Mouse (Mus musculus) kidney, embryonic 15.5 days (tissue): ENCODE data around the gene Rhbdl3. TPM values are rescaled to one million over a fixed set of nuclear protein-coding genes. Genes with fewer than 3 reads are reported as not detected.
"Not testable (repeated sequence)": the region's sequence is repeated elsewhere in the genome, so short reads cannot be mapped to it uniquely, and the experiment has no call there.

ENCODE experiments used
- ATAC-seq: fragments of 200-750 bp; cut with Nextera tagmentation; replicated peaks from 2 replicates; pipeline ENCODE4 v1.8.0; 2017; ENCODE audit warnings: moderate TSS enrichment; ENCODE audit not compliant: low FRiP score
- H3K27ac ChIP-seq: fragments of 300-500 bp; sonication (generic); 2 replicates; pipeline ENCODE4 v1.5.1; 2015; ENCODE audit warnings: mild to moderate bottlenecking, inconsistent platforms
- H3K27me3 ChIP-seq: fragments of 300-500 bp; sonication (generic); 2 replicates; pipeline ENCODE4 v1.6.1; 2015; ENCODE audit warnings: inconsistent platforms
- H3K36me3 ChIP-seq: fragments of 300-500 bp; sonication (generic); 2 replicates; pipeline ENCODE4 v1.6.1; 2015; ENCODE audit warnings: inconsistent platforms
- H3K4me1 ChIP-seq: fragments of 300-500 bp; sonication (generic); 2 replicates; pipeline ENCODE4 v1.6.1; 2015; ENCODE audit warnings: inconsistent platforms
- H3K4me2 ChIP-seq: fragments of 300-500 bp; sonication (generic); 2 replicates; pipeline ENCODE4 v1.6.1; 2015; ENCODE audit warnings: moderate library complexity, mild to moderate bottlenecking, inconsistent platforms
- H3K4me3 ChIP-seq: fragments of 300-500 bp; sonication (generic); replicated peaks from 2 replicates; pipeline ENCODE4 v1.5.1; 2015; ENCODE audit warnings: mild to moderate bottlenecking, inconsistent platforms
- H3K9ac ChIP-seq: fragments of 300-500 bp; sonication (generic); 2 replicates; pipeline ENCODE4 v1.6.1; 2015; ENCODE audit warnings: mild to moderate bottlenecking, inconsistent platforms
- H3K9me3 ChIP-seq: fragments of 300-500 bp; sonication (generic); replicated peaks from 2 replicates; pipeline ENCODE4 v1.6.1; 2016; ENCODE audit warnings: inconsistent platforms
- WGBS: fragments of 180-500 bp; shearing (Covaris S2); methylation state at CpG from one replicate; pipeline ENCODE4 v1.1.7; 2015; ENCODE audit warnings: mixed read lengths; 5-methylcytosine and 5-hydroxymethylcytosine counted together
- polyA plus RNA-seq: library from polyadenylated mRNA; unstranded; fragments of >200 nt; fragmentation: Nextera tagmentation; extraction: Ambion mirVana; gene quantifications from 2 replicates; pipeline ENCODE4 v1.2.1, GENCODE M21; 2015

Rhbdl3 gene
- polyA plus RNA-seq, 1 experiment from 2014 or later = 2.9 TPM

DNA sequence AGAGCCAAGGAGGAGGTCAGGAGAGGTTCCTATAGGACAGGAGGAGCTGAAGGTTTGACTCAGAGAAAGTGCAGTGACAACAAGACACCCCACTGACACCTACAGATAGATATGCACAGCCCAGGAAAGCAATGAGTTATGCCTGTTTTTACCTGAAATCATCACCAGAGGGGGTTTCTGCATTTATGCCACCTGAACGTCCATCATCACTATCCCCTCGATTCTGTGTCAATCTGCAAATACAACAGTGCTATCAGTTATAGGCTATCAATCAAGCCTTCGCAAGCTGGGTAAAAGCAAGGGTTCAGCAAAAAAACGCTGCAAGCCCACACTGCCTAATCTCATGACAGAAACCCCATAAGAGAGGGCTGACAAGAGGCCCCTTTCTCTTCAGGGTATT is 75.9 kb downstream of the Rhbdl3 start:
- Histone ChIP-seq H3K36me3 (peaks cover 38% of the 10 kb centered on the region), H3K27ac (no peak overlapping the region), H3K4me1 (peaks cover 13% of the 10 kb centered on the region), H3K27me3 (no peaks in the 10 kb centered on the region), H3K4me3 (peak overlapping the region; percentile 87; the same call in 1 of the 2 replicates), H3K4me2 (no peak overlapping the region; the same call in 1 of the 2 replicates), H3K9me3 (no peaks in the 10 kb centered on the region), H3K9ac (no peak overlapping the region)
- WGBS = 67% methylated on average over 4 of the region's 4 CpGs
- no peak for ATAC-seq

DNA sequence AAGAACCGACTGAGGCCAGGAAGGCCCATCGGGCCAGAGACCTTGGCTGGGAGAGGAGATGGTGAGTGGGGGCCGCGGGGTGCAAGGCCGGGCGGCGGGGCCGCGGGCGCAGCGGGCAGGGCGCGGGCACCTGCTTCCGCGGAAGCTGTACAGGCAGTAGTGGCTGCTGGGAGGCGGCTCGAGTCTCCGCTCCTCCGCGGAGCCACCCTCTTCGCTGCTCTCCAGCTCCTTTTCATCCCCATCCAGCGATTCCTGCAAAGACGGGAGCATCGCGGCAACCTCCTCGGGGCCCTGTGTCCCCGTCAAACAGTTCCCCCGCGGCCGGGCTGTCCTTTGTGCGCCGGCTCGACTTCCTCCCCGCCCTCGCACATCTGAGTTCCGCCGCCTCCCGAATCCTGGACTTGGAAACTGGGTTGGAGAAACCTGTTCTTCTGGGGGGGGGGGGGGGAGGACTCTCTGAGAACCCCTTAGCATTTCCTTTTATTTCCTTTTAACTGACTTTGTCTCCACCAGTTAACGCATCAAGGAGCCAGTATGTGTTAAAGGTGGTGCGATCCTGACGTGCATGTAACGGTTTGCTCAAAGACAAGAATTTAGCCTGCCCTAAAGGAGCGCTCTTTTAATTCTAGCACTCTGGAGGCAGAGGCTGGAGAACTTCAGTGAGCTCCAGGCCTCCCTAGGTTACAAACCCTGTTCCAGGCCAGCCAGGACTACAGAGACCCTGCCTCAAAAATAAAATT is 77.2 kb downstream of the Rhbdl3 start, which contains the start of gene 5730455P16Rik:
Gene 5730455P16Rik (minus strand): TSS at position 323 of the 740 bp plus-strand sequence.
- H3K4me3 ChIP-seq = peak within 1 kb of the TSS; percentile 87
- H3K4me1 ChIP-seq = peaks cover 17% of the 10 kb centered on the region
- peaks cover 26% of the 10 kb centered on the region for H3K36me3 ChIP-seq
- peak within 1 kb of the TSS; percentile 82 for H3K4me2 ChIP-seq
- no peaks in the 10 kb centered on the region for H3K27me3 ChIP-seq
- peak within 1 kb of the TSS; percentile 96 for H3K9ac ChIP-seq
- H3K9me3 ChIP-seq = no peaks in the 10 kb centered on the region
- H3K27ac ChIP-seq = peak within 1 kb of the TSS; percentile 90
- 2% methylated on average over 43 of the region's 43 CpGs for WGBS
- ATAC-seq = peak; percentile 82

DNA sequence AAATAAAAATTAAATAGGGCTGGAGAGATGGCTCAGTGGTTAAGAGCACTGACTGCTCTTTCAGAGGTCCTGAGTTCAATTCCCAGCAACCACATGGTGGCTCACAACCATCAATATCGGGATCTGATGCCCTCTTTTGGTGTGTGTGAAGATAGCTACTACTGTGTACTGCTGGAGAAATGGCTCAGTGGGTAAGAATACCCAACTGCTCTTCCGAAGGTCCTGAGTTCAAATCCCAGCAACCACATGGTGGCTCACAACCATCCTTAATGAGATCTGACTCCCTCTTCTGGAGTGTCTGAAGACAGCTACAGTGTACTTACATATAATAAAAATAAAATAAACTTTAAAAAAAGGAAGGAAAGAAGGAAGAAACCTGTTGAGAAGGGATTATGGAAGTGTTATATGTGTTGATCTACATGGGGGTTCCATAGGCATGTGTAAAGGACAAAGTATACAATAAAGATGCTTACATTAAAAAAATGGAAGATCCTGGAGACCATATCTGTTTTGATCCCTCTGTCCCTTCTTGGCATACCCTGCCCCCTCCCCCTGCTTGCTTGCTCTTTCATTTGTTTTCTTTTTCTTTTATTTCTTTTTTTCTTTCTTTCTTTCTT is 77.8 kb downstream of the Rhbdl3 start:
- not testable (repeated sequence) for ATAC-seq, H3K27me3 ChIP-seq, H3K9me3 ChIP-seq, H3K9ac ChIP-seq
- H3K27ac ChIP-seq = peak overlapping the region; percentile 90
- peak overlapping the region; percentile 82 for H3K4me2 ChIP-seq
- 64% methylated on average over 2 of the region's 2 CpGs for WGBS
- H3K36me3 ChIP-seq = peaks cover 19% of the 10 kb centered on the region
- H3K4me1 ChIP-seq = peaks cover 17% of the 10 kb centered on the region
- peak overlapping the region; percentile 87 for H3K4me3 ChIP-seq

DNA sequence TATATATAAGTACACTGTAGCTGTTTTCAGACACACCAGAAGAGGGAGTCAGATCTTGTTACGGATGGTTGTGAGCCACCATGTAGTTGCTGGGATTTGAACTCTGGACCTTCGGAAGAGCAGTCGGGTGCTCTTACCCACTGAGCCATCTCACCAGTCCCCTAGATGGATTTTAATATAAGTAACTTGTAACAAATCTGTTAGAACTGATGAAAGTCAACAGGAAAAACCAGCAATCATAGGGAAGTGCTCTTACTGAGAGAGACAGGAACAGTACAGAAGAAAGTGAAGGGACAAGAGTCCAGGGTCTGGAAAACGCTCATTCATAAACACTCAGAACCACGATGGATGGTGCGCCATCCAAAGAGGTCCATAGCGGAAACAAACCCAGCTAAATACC is 78.5 kb downstream of the Rhbdl3 start:
- 94% methylated on average over 7 of the region's 7 CpGs for WGBS
- Histone ChIP-seq H3K36me3 (peaks cover 13% of the 10 kb centered on the region), H3K4me1 (peaks cover 17% of the 10 kb centered on the region)
- H3K9me3 ChIP-seq, H3K4me3 ChIP-seq, H3K27me3 ChIP-seq, H3K4me2 ChIP-seq, ATAC-seq, H3K27ac ChIP-seq, H3K9ac ChIP-seq: not testable (repeated sequence)

DNA sequence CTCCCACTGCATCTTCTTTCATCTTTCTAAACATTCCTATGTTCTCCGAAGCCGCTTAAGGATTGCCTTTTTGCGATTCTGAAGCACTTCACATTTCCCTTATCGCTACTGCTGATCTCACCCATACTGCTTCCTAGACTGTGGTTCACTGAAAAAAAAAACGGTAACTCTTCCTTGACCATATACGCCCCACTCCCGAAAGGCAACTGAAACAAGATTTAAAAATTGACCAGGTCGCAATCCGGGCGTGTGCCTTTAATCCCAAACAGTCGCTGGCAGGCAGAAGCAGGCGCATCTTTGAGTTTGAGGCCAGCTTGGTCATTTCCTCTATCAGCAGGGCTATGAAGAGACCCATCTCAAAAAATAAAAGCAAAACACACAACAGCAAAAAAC is 81.9 kb downstream of the Rhbdl3 start:
- Histone ChIP-seq H3K27ac (peak overlapping the region; percentile 96), H3K36me3 (peaks cover 21% of the 10 kb centered on the region), H3K9me3 (no peaks in the 10 kb centered on the region), H3K27me3 (no peaks in the 10 kb centered on the region), H3K4me2 (peak overlapping the region; percentile 68), H3K9ac (peak overlapping the region; percentile 98), H3K4me3 (peak overlapping the region; percentile 93), H3K4me1 (peaks cover 33% of the 10 kb centered on the region)
- WGBS = 5% methylated on average over 12 of the region's 12 CpGs
- ATAC-seq = no peak

DNA sequence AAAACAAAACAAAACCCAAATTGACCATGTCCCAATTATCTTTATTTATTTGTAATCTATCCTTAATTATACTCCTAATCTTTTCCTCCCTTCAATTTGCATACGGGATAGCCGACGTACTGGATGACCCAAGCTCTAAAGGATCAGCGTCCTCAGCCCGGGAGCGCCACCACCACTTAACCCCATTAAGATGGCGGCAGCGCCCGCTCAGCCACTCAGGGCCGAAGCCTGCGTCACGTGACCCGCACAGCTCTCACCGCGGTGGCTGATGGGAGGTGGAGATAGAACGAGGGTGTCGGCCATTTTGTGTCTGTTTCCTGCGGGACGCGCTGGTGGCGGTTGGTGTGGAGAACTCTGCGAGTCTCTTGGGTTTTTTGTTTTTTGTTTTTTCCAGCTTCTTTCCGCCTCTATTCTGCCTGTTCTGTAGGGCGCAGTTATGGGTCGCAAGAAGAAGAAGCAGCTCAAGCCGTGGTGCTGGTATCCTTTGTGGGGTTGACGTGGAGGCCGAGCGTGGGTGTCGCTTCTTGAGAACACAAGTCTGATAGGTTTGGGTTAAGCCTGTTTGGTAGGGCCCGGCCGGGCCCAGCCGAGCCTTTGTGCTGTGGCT is 82.4 kb downstream of the Rhbdl3 start, which contains the start of gene Zfp207:
Gene Zfp207 (plus strand): TSS at position 261 of the 607 bp plus-strand sequence.
- ATAC-seq = peak; percentile 95
- peak within 1 kb of the TSS; percentile 96 for H3K27ac ChIP-seq

DNA sequence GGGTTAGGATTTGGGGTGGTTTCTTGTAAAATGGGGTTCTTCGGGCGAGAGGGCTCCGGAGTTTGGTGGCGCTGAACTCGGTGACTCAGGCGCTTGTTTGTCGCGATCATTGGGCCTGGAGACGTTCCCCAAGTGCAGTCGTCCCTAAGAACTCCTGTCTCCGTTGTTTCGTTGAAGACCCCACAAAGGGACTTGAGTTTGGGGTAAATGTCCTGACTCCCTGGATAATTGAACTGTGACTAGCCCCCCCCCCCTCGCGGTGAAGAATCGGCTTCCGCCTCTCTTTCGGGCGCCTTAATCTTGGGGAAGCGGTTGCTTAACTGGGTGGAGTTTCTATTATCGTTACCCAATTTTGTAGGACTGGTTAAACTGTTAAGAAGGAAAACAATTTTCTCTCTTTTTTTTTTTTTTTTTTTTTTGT is 82.9 kb downstream of the Rhbdl3 start:
- peaks cover 28% of the 10 kb centered on the region for H3K4me1 ChIP-seq
- under 1% methylated on average over 20 of the region's 20 CpGs for WGBS
- H3K4me2 ChIP-seq = peak overlapping the region; percentile 68
- H3K9me3 ChIP-seq = no peaks in the 10 kb centered on the region
- ATAC-seq = peak; percentile 13; the same call in 1 of the 2 replicates
- H3K9ac ChIP-seq = peak overlapping the region; percentile 98
- H3K4me3 ChIP-seq = peak overlapping the region; percentile 93
- peak overlapping the region; percentile 96 for H3K27ac ChIP-seq
- no peaks in the 10 kb centered on the region for H3K27me3 ChIP-seq
- H3K36me3 ChIP-seq = peaks cover 31% of the 10 kb centered on the region

More for the DNA sequence above, 82.4 kb downstream of the Rhbdl3 start, which contains the start of gene Zfp207:
- peaks cover 32% of the 10 kb centered on the region for H3K4me1 ChIP-seq
- peak within 1 kb of the TSS; percentile 98 for H3K9ac ChIP-seq
- H3K4me2 ChIP-seq = peak within 1 kb of the TSS; percentile 68
- under 1% methylated on average over 33 of the region's 33 CpGs for WGBS
- H3K27me3 ChIP-seq = no peaks in the 10 kb centered on the region
- H3K9me3 ChIP-seq = no peaks in the 10 kb centered on the region
- H3K4me3 ChIP-seq = peak within 1 kb of the TSS; percentile 93
- peaks cover 26% of the 10 kb centered on the region for H3K36me3 ChIP-seq

DNA sequence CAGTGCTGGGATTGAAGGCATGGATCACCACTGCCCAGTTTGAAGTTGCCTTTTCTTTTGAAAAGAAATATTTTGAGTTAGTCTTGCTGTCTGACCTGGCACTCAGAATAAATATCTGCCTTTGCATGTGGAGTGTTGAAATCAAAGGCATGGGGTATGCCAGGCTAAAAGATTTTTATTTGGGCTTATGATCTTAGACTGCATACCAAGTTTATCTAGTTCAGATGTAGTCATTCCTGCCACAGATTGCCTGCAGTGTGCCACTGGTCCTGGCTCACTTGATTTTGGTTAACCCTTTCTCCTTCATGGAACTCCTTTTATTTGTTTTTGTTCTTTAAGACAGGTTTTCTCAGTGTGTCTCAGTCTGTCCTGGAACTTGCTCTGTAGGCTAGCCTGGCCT is 83.7 kb downstream of the Rhbdl3 start:
- peak overlapping the region; percentile 68 for H3K4me2 ChIP-seq
- H3K9ac ChIP-seq = peak overlapping the region; percentile 98
- ATAC-seq = no peak

DNA sequence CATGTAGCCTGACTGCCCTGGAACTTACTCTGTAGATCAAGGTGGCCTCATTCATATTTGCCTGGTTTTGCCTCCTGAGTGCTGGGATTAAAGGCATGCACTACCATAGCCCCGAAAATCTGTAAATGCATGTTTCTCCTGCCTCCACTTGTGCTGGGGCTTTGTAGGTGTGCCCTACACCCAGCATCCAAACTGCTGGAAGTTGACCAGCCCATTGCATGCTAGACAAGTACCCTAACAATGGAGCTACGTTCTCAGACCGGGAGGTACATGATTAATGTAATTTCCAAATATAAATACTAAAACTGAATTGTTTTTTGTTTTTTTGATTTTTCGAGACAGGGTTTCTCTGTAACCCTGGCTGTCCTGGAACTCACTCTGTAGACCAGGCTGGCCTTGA is 84.3 kb downstream of the Rhbdl3 start:
- peaks cover 43% of the 10 kb centered on the region for H3K36me3 ChIP-seq
- H3K4me1 ChIP-seq = peaks cover 28% of the 10 kb centered on the region
- peak overlapping the region; percentile 93 for H3K4me3 ChIP-seq
- no peaks in the 10 kb centered on the region for H3K27me3 ChIP-seq
- peak overlapping the region; percentile 98 for H3K9ac ChIP-seq
- 36% methylated on average over 4 of the region's 4 CpGs for WGBS
- ATAC-seq = no peak
- no peaks in the 10 kb centered on the region for H3K9me3 ChIP-seq
- H3K4me2 ChIP-seq = peak overlapping the region; percentile 68
- no peak overlapping the region for H3K27ac ChIP-seq

More for the DNA sequence above, 83.7 kb downstream of the Rhbdl3 start:
- H3K9me3 ChIP-seq = no peaks in the 10 kb centered on the region
- H3K36me3 ChIP-seq = peaks cover 38% of the 10 kb centered on the region
- peak overlapping the region; percentile 93 for H3K4me3 ChIP-seq
- no peak overlapping the region for H3K27ac ChIP-seq
- H3K4me1 ChIP-seq = peaks cover 28% of the 10 kb centered on the region
- no peaks in the 10 kb centered on the region for H3K27me3 ChIP-seq

DNA sequence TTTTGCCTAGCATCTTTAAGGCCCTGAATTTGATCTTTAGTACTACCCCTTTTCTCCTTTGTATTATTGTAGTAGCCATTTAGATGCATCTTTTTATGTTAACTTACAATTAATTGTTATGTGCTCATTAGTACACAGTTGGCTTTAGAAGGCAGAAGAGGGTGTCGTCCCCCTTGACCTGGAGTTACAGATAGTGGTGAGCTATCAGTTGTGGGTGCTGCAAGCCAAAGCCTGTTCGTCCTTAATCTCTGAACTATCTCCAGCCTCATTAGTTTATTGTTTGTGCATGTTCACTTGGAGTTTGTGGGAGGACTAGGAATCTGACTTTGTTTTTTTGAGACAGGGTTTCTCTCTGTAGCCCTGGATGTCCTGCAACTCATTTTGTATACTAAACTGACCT is 86.1 kb downstream of the Rhbdl3 start:
- Histone ChIP-seq H3K27ac (no peak overlapping the region), H3K4me3 (no peak overlapping the region), H3K4me2 (peak overlapping the region; percentile 68; the same call in 1 of the 2 replicates), H3K4me1 (peaks cover 28% of the 10 kb centered on the region), H3K27me3 (no peaks in the 10 kb centered on the region), H3K9me3 (no peaks in the 10 kb centered on the region), H3K36me3 (peaks cover 55% of the 10 kb centered on the region), H3K9ac (no peak overlapping the region)
- WGBS = 68% methylated on average over 2 of the region's 2 CpGs
- no peak for ATAC-seq

DNA sequence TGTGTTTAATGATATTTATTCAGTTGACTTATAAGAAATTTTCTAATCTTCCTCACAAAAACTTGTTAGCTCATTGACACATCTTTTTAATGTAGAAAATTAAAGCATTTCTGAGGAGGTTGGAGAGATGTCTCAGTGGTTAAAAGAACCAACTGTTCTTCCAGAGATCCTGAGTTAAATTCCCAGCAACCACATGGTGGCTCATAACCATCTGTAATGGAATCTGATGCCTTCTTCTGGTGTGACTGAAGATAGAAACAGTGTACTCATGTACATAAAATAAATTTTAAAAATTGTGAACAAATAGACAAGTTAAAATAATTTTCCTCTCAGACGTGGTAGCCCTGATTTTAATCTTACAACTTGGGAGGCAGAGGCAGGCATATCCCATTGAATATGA is 89.2 kb downstream of the Rhbdl3 start:
- Histone ChIP-seq H3K4me1 (peaks cover 19% of the 10 kb centered on the region), H3K27ac (no peak overlapping the region), H3K9ac (no peak overlapping the region), H3K4me3 (no peak overlapping the region), H3K4me2 (no peak overlapping the region), H3K36me3 (peaks cover 74% of the 10 kb centered on the region), H3K9me3 (no peaks in the 10 kb centered on the region), H3K27me3 (no peaks in the 10 kb centered on the region)
- 88% methylated on average over 1 of the region's 1 CpGs for WGBS
- no peak for ATAC-seq
